Mouse (Mus musculus): ENCODE results near the gene Mfsd14a. TPM values are rescaled to one million over a fixed set of nuclear protein-coding genes. Genes with fewer than 3 reads are reported as not detected.

Gene Mfsd14a
- polyA plus RNA-seq, 1 experiment from 2014 or later, result 40.0 TPM

DNA sequence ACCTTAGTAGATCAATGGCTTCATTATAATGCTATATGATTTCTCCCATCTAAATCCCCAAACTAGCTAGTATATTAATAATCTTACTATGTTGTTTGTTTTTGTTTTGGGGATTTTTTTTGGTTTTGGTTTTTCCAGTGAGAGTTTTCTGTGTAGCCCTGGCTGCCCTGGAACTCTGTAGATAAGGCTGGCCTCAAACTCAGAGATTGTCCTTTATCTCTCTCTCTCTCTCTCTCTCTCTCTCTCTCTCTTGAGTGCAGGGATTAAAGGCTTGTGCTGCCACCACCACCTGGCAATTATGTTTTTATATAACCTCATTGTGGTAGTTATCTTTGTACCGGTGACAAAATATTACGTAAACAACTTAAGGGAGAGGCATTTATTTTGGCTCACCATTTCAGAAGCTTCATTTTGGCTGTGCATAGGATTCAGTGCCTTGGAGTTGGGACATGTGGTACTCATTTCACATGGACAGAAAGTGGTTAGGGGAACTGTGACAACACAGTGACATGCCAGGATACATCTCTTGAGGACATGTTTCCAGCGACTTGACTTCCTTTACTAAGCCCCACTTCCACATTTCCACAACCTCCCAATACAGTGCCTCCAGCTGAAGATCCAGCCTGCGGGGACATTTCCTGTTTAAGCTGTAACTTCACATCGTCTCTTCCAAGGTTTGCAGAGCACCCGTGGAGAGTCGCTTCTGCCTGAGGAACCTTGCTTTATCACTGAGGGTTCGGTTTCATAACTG, 47.0 kb downstream of the Mfsd14a start:
- Histone ChIP-seq H3K4me1 (replicated peaks; ENCODE audit: control insufficient read depth, insufficient read depth, low read length) (no peaks in the 10 kb centered on the region), H3K36me3 (ENCODE audit: control insufficient read depth, insufficient read depth) (peaks cover 34% of the 10 kb centered on the region), H3K4me3 (ENCODE audit: low read depth, low read length) (no peak overlapping the region), H3K4me2 (replicated peaks; ENCODE audit: low read depth) (no peak overlapping the region), H3K9me3 (ENCODE audit: control insufficient read depth) (no peaks in the 10 kb centered on the region), H3K9ac (ENCODE audit: low read depth, low read length) (no peak overlapping the region), H3K27ac (ENCODE audit: low read depth, low read length) (no peak overlapping the region), H3K27me3 (replicated peaks; ENCODE audit: control insufficient read depth, insufficient read depth, low read length) (no peaks in the 10 kb centered on the region)
- no peak for ATAC-seq
- no peak for TF ChIP-seq CTCF (IDR thresholded peaks at IDR 0.05; ENCODE audit: low read depth)
- 74% methylated on average over 8 of the region's 8 CpGs for WGBS

DNA sequence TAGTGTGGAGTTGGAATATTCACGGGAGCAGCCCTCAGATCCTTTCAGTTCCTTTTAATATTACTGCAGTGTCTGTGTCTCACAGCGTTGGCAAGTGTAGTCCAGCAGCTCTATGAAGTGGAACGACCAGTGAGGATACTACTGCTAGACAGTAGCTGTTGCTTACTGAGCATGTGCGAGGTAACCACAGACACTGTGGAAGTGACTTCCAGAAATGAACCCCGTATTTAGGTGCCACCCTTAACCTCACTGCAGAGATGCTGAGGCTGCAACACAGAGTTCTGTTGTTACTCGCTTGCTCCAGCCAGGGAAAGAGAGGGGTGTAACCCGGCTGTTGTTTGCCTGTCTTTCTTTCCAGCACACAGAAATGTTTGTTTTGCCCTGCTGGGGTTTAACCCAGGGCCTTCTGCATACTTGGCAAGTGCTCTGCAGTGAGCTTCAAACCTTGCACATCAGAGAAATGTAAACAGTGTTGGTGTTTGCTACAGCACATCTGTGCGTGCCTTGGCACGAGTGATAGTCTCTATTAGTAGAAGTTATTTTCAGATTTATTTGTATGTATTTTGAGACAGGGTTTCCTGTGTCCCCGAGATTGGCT, 48.1 kb downstream of the Mfsd14a start, which contains the start of gene Trmt13:
Gene Trmt13, minus strand, starts transcription at position 293 of the 598 bp plus-strand sequence.
- H3K27ac ChIP-seq (ENCODE audit: low read depth, low read length), result 0 out of 2 replicates have a peak within 1 kb of the TSS, but pooled peaks have one; percentile 21

DNA sequence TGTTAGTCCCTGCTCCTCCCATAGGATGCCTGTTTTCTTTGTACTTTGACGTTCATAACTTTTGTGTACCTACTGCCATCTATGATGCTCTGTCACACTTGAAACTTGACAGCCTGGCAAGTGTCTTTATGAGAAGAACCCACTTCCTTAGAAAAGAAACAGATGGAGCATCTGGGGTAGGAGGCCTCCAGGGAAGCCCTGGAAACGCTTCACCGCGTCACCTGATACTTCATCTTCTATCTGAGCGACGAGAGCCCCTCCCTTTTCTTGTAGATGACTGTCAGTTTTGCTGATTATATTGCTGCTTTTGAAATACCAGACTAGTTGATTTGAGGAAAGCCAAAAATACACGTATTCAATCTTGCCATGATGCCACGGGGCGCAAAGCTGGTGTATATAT, 57.9 kb downstream of the Mfsd14a start:
- Histone ChIP-seq H3K27me3 (replicated peaks; ENCODE audit: control insufficient read depth, insufficient read depth, low read length) (no peaks in the 10 kb centered on the region), H3K27ac (ENCODE audit: low read depth, low read length) (no peak overlapping the region), H3K9ac (ENCODE audit: low read depth, low read length) (no peak overlapping the region), H3K36me3 (ENCODE audit: control insufficient read depth, insufficient read depth) (no peaks in the 10 kb centered on the region; the same call in 1 of the 2 replicates), H3K4me1 (replicated peaks; ENCODE audit: control insufficient read depth, insufficient read depth, low read length) (no peaks in the 10 kb centered on the region), H3K9me3 (ENCODE audit: control insufficient read depth) (no peaks in the 10 kb centered on the region), H3K4me2 (replicated peaks; ENCODE audit: low read depth) (no peak overlapping the region), H3K4me3 (ENCODE audit: low read depth, low read length) (no peak overlapping the region)
- whole genome bisulfite sequencing, result 80% methylated on average over 9 of the region's 9 CpGs
- ATAC-seq, result no peak
- no peak for TF ChIP-seq CTCF (IDR thresholded peaks at IDR 0.05; ENCODE audit: low read depth)

More for the DNA sequence above, 48.1 kb downstream of the Mfsd14a start, which contains the start of gene Trmt13:
- Histone ChIP-seq H3K9ac (ENCODE audit: low read depth, low read length) (no peak within 1 kb of the TSS), H3K36me3 (ENCODE audit: control insufficient read depth, insufficient read depth) (peaks cover 30% of the 10 kb centered on the region), H3K27me3 (replicated peaks; ENCODE audit: control insufficient read depth, insufficient read depth, low read length) (no peaks in the 10 kb centered on the region), H3K9me3 (ENCODE audit: control insufficient read depth) (no peaks in the 10 kb centered on the region), H3K4me2 (replicated peaks; ENCODE audit: low read depth) (no peak within 1 kb of the TSS), H3K4me3 (ENCODE audit: low read depth, low read length) (no peak within 1 kb of the TSS), H3K4me1 (replicated peaks; ENCODE audit: control insufficient read depth, insufficient read depth, low read length) (no peaks in the 10 kb centered on the region)
- no peak for TF ChIP-seq CTCF (IDR thresholded peaks at IDR 0.05; ENCODE audit: low read depth)
- WGBS, result 41% methylated on average over 10 of the region's 10 CpGs
- no peak for ATAC-seq

DNA sequence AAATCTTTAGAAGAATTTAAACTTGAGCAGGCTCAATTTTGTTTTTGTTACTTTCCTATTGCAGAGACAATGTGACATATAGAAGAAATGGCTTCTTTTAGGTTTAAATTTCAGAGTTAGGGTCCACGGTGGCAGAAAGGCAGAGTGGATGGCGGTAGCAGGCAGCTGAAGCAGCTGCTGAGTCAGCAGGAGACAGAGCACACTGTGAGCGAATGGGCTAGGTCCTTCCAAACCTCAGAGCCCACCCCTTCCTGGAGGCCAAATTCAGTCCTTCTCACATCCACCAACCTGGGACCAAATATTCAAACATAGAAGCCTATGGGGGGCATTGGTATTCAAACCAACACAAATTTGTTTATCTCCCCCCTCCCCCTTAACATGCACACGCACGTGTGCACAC, 60.7 kb downstream of the Mfsd14a start:
- H3K4me2 ChIP-seq (replicated peaks; ENCODE audit: low read depth), result no peak overlapping the region
- no peak for TF ChIP-seq CTCF (IDR thresholded peaks at IDR 0.05; ENCODE audit: low read depth)
- no peaks in the 10 kb centered on the region for H3K4me1 ChIP-seq (replicated peaks; ENCODE audit: control insufficient read depth, insufficient read depth, low read length)

DNA sequence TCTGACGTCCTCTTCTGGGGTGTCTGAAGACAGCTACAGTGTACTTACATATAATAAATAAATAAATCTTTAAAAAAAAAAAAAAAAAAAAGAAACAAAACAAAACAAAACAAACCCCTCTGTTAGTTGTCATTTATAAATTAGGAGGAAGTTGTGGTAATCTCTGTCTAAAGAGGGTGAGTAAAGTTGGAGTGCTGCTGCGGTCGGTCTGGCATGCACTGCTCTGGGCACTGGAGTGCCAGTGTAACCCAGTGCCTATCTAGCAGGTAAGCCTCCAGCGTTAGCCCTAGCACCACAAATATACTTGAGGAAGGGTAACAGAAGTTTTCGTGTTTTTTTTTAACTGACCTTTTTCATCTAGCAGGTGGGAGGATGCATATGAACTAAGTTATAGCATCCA, 61.5 kb downstream of the Mfsd14a start:
- 90% methylated on average over 5 of the region's 5 CpGs for WGBS
- no peak for TF ChIP-seq CTCF (IDR thresholded peaks at IDR 0.05; ENCODE audit: low read depth)
- no peak for ATAC-seq
- no peak overlapping the region for H3K4me3 ChIP-seq (ENCODE audit: low read depth, low read length)
- H3K9ac ChIP-seq (ENCODE audit: low read depth, low read length), result no peak overlapping the region
- H3K36me3 ChIP-seq (ENCODE audit: control insufficient read depth, insufficient read depth), result no peaks in the 10 kb centered on the region
- no peak overlapping the region for H3K4me2 ChIP-seq (replicated peaks; ENCODE audit: low read depth)
- no peaks in the 10 kb centered on the region for H3K27me3 ChIP-seq (replicated peaks; ENCODE audit: control insufficient read depth, insufficient read depth, low read length)
- no peaks in the 10 kb centered on the region for H3K4me1 ChIP-seq (replicated peaks; ENCODE audit: control insufficient read depth, insufficient read depth, low read length)
- H3K9me3 ChIP-seq (ENCODE audit: control insufficient read depth), result no peaks in the 10 kb centered on the region
- H3K27ac ChIP-seq (ENCODE audit: low read depth, low read length), result no peak overlapping the region

More for the DNA sequence above, 60.7 kb downstream of the Mfsd14a start:
- no peaks in the 10 kb centered on the region for H3K9me3 ChIP-seq (ENCODE audit: control insufficient read depth)
- WGBS, result 93% methylated on average over 5 of the region's 5 CpGs
- H3K4me3 ChIP-seq (ENCODE audit: low read depth, low read length), result no peak overlapping the region
- no peaks in the 10 kb centered on the region for H3K27me3 ChIP-seq (replicated peaks; ENCODE audit: control insufficient read depth, insufficient read depth, low read length)
- H3K27ac ChIP-seq (ENCODE audit: low read depth, low read length), result no peak overlapping the region
- H3K36me3 ChIP-seq (ENCODE audit: control insufficient read depth, insufficient read depth), result no peaks in the 10 kb centered on the region
- H3K9ac ChIP-seq (ENCODE audit: low read depth, low read length), result no peak overlapping the region
- no peak for ATAC-seq

DNA sequence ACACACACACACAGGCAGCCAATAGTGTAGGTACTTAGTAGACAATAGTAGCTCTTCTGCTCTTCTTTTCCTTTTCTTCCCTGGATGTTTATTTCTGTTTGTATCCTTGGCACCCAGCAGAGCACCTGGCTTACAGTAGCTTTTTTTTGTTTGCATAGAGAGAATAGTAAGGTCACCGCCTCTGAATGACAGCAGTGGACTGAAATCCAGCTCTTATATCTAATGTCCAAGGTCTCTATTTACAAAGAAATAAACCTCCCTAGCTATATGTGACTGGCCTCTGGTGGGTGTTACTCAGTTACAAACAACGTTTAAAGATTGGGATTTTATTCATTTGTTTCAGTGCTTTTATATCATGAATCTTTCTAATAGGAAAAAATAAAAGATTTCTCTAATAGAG, 62.8 kb downstream of the Mfsd14a start:
- ATAC-seq, result peak; percentile 62

More for the DNA sequence above, 62.8 kb downstream of the Mfsd14a start:
- 43% methylated on average over 2 of the region's 2 CpGs for WGBS
- H3K27ac ChIP-seq (ENCODE audit: low read depth, low read length), result no peak overlapping the region
- H3K36me3 ChIP-seq (ENCODE audit: control insufficient read depth, insufficient read depth), result no peaks in the 10 kb centered on the region
- no peaks in the 10 kb centered on the region for H3K9me3 ChIP-seq (ENCODE audit: control insufficient read depth)
- H3K4me2 ChIP-seq (replicated peaks; ENCODE audit: low read depth), result no peak overlapping the region
- no peak overlapping the region for H3K4me3 ChIP-seq (ENCODE audit: low read depth, low read length)
- H3K4me1 ChIP-seq (replicated peaks; ENCODE audit: control insufficient read depth, insufficient read depth, low read length), result no peaks in the 10 kb centered on the region
- no peaks in the 10 kb centered on the region for H3K27me3 ChIP-seq (replicated peaks; ENCODE audit: control insufficient read depth, insufficient read depth, low read length)
- H3K9ac ChIP-seq (ENCODE audit: low read depth, low read length), result no peak overlapping the region
- no peak for TF ChIP-seq CTCF (IDR thresholded peaks at IDR 0.05; ENCODE audit: low read depth)
